ENCODE assay signal across 8 mouse cellular contexts in genomic region chr19:6418984-6419692, GRCm38 (mm10). TPM values are rescaled to one million over a fixed set of nuclear protein-coding genes. Genes with fewer than 3 reads are reported as not detected.
DNase-seq lines count a peak whose midpoint lies in the region; ATAC-seq and TF ChIP-seq lines count a peak whose summit lies in the region.

No protein-coding gene starts in this region.

- no peak overlapping the region for H3K27ac ChIP-seq in kidney, embryonic 16.5 days (ENCODE audit: low read length)
- H3K27ac ChIP-seq in kidney, adult 2 months (ENCODE audit: insufficient read depth, low read depth, low read length) = no peak overlapping the region
- no peak overlapping the region for H3K27ac ChIP-seq in embryonic facial prominence, embryonic 12.5 days
- peak overlapping the region; percentile 91 for H3K27ac ChIP-seq in forebrain, embryonic 16.5 days (ENCODE audit: low read length)
- 0 out of 2 replicates have a peak overlapping the region, but pooled peaks have one; percentile 8 for H3K27ac ChIP-seq in midbrain, embryonic 11.5 days (ENCODE audit: low read depth, low read length)

- no peak for DNase-seq in kidney, adult 2 months
- DNase-seq in midbrain, embryonic 11.5 days (ENCODE audit: low spot score, missing footprints) = peak; percentile 91
- no peak for DNase-seq in ovary, postnatal 36 days (ENCODE audit: low spot score)
- no peak for DNase-seq in layer of hippocampus, adult 9-10 months (ENCODE audit: low spot score)
- DNase-seq in ovary, postnatal 14 days (ENCODE audit: low spot score) = no peak

- peak overlapping the region; percentile 93 for H3K4me2 ChIP-seq in kidney, embryonic 16.5 days (replicated peaks; ENCODE audit: low read depth, low read length)
- H3K4me2 ChIP-seq in embryonic facial prominence, embryonic 12.5 days (replicated peaks) = peak overlapping the region; percentile 92
- H3K4me2 ChIP-seq in forebrain, embryonic 16.5 days (ENCODE audit: low read length) = peak overlapping the region; percentile 81
- H3K4me2 ChIP-seq in midbrain, embryonic 11.5 days = peak overlapping the region; percentile 84

- ATAC-seq in kidney, embryonic 16.5 days (ENCODE audit: low FRiP score, low TSS enrichment) = no peak
- ATAC-seq in embryonic facial prominence, embryonic 12.5 days (ENCODE audit: insufficient number of reproducible peaks, insufficient read depth, low FRiP score, low TSS enrichment) = no peak
- peak; percentile 18 for ATAC-seq in forebrain, embryonic 16.5 days
- peak; percentile 22 for ATAC-seq in midbrain, embryonic 11.5 days (ENCODE audit: low FRiP score)

- H3K9ac ChIP-seq in kidney, embryonic 16.5 days (replicated peaks; ENCODE audit: low read length) = no peak overlapping the region
- peak overlapping the region; percentile 52 for H3K9ac ChIP-seq in embryonic facial prominence, embryonic 12.5 days
- H3K9ac ChIP-seq in forebrain, embryonic 16.5 days (replicated peaks; ENCODE audit: low read depth, low read length) = peak overlapping the region; percentile 81
- peak overlapping the region; percentile 73 for H3K9ac ChIP-seq in midbrain, embryonic 11.5 days (ENCODE audit: low read length)

- peaks cover 25% of the 10 kb centered on the region for H3K4me1 ChIP-seq in kidney, embryonic 16.5 days (ENCODE audit: insufficient read depth, low read length)
- no peaks in the 10 kb centered on the region for H3K4me1 ChIP-seq in kidney, adult 2 months (ENCODE audit: control insufficient read depth, insufficient read depth, low read length)
- peaks cover 26% of the 10 kb centered on the region for H3K4me1 ChIP-seq in embryonic facial prominence, embryonic 12.5 days
- peaks cover 79% of the 10 kb centered on the region for H3K4me1 ChIP-seq in forebrain, embryonic 16.5 days (replicated peaks; ENCODE audit: control insufficient read depth, insufficient read depth, low read length)
- H3K4me1 ChIP-seq in midbrain, embryonic 11.5 days (ENCODE audit: control insufficient read depth, insufficient read depth, low read length) = peaks cover 47% of the 10 kb centered on the region

- H3K4me3 ChIP-seq in kidney, embryonic 16.5 days (ENCODE audit: low read length) = peak overlapping the region; percentile 54
- no peak overlapping the region for H3K4me3 ChIP-seq in kidney, adult 2 months (ENCODE audit: insufficient read depth, low read depth, low read length)
- peak overlapping the region; percentile 51 for H3K4me3 ChIP-seq in embryonic facial prominence, embryonic 12.5 days
- H3K4me3 ChIP-seq in forebrain, embryonic 16.5 days (replicated peaks; ENCODE audit: low read length) = peak overlapping the region; percentile 67
- H3K4me3 ChIP-seq in midbrain, embryonic 11.5 days (ENCODE audit: low read depth, low read length) = peak overlapping the region; percentile 51

- no peak for TF ChIP-seq POLR2A in kidney, adult 2 months (IDR thresholded peaks at IDR 0.05; ENCODE audit: low read depth, low read length)

- H3K9me3 ChIP-seq in kidney, embryonic 16.5 days (ENCODE audit: low read length) = no peaks in the 10 kb centered on the region
- no peaks in the 10 kb centered on the region for H3K9me3 ChIP-seq in embryonic facial prominence, embryonic 12.5 days
- no peaks in the 10 kb centered on the region for H3K9me3 ChIP-seq in forebrain, embryonic 16.5 days (ENCODE audit: control insufficient read depth, low read length)
- no peaks in the 10 kb centered on the region for H3K9me3 ChIP-seq in midbrain, embryonic 11.5 days (ENCODE audit: control insufficient read depth, low read length)

- TF ChIP-seq CTCF in kidney, adult 2 months (conservative IDR thresholded peaks at IDR 0.05; ENCODE audit: insufficient read depth, insufficient read length, low read depth, low read length) = no peak

- no peaks in the 10 kb centered on the region for H3K36me3 ChIP-seq in kidney, embryonic 16.5 days (ENCODE audit: insufficient read depth, low read length)
- H3K36me3 ChIP-seq in kidney, adult 2 months (ENCODE audit: control insufficient read depth, insufficient read depth, low read length) = no peaks in the 10 kb centered on the region
- no peaks in the 10 kb centered on the region for H3K36me3 ChIP-seq in embryonic facial prominence, embryonic 12.5 days
- H3K36me3 ChIP-seq in forebrain, embryonic 16.5 days (ENCODE audit: control insufficient read depth, insufficient read depth) = no peaks in the 10 kb centered on the region
- H3K36me3 ChIP-seq in midbrain, embryonic 11.5 days (ENCODE audit: control insufficient read depth, insufficient read depth, low read length) = no peaks in the 10 kb centered on the region

- peaks cover 37% of the 10 kb centered on the region for H3K27me3 ChIP-seq in kidney, embryonic 16.5 days (ENCODE audit: insufficient read depth, low read length)
- no peaks in the 10 kb centered on the region for H3K27me3 ChIP-seq in kidney, adult 2 months (replicated peaks; ENCODE audit: control insufficient read depth, insufficient read depth, low read length)
- H3K27me3 ChIP-seq in embryonic facial prominence, embryonic 12.5 days = peaks cover 62% of the 10 kb centered on the region
- H3K27me3 ChIP-seq in forebrain, embryonic 16.5 days (replicated peaks; ENCODE audit: control insufficient read depth, insufficient read depth, low read length) = no peaks in the 10 kb centered on the region
- H3K27me3 ChIP-seq in midbrain, embryonic 11.5 days (ENCODE audit: control insufficient read depth, insufficient read depth, low read length) = peaks cover 17% of the 10 kb centered on the region

- WGBS in kidney, embryonic 16.5 days = 10% methylated on average over 17 of the region's 23 CpGs
- WGBS in kidney, adult 2 months = 9% methylated on average over 22 of the region's 23 CpGs
- WGBS in embryonic facial prominence, embryonic 12.5 days = 8% methylated on average over 20 of the region's 23 CpGs
- 6% methylated on average over 20 of the region's 23 CpGs for WGBS in forebrain, embryonic 16.5 days
- 7% methylated on average over 22 of the region's 23 CpGs for WGBS in midbrain, embryonic 11.5 days

RNA-seq across cellular contexts. Expression of gene Nrxn2, which starts 0.6 kb away (rescaled TPM):
- polyA plus RNA-seq in kidney, embryonic 16.5 days (2015; fragmentation: Nextera tagmentation; extraction: Ambion mirVana) = 6.0 and 6.2 TPM in 2 replicates
- 5.9 and 6.4 TPM in 2 replicates for polyA plus RNA-seq in kidney, adult 2 months (2012; rRNA removed)
- 2.8 and 4.9 TPM in 2 replicates for polyA plus RNA-seq in embryonic facial prominence, embryonic 12.5 days (2016; fragmentation: Nextera tagmentation; extraction: Ambion mirVana)
- 28.1 and 28.5 TPM in 2 replicates for polyA plus RNA-seq in forebrain, embryonic 16.5 days (2015; fragmentation: Nextera tagmentation; extraction: Ambion mirVana)
- polyA plus RNA-seq in midbrain, embryonic 11.5 days (2014; fragmentation: Nextera tagmentation; extraction: Ambion mirVana) = 9.2 and 9.5 TPM in 2 replicates

RNA-seq across cellular contexts. Expression of gene Rasgrp2, which starts 20.0 kb away (rescaled TPM):
- polyA plus RNA-seq in kidney, embryonic 16.5 days (2015; fragmentation: Nextera tagmentation; extraction: Ambion mirVana) = 105 and 121 TPM in 2 replicates
- polyA plus RNA-seq in kidney, adult 2 months (2012; rRNA removed) = 76.8 and 90.0 TPM in 2 replicates
- 24.5 and 30.9 TPM in 2 replicates for polyA plus RNA-seq in embryonic facial prominence, embryonic 12.5 days (2016; fragmentation: Nextera tagmentation; extraction: Ambion mirVana)
- 48.8 and 60.8 TPM in 2 replicates for polyA plus RNA-seq in forebrain, embryonic 16.5 days (2015; fragmentation: Nextera tagmentation; extraction: Ambion mirVana)
- 14.1 and 16.8 TPM in 2 replicates for polyA plus RNA-seq in midbrain, embryonic 11.5 days (2014; fragmentation: Nextera tagmentation; extraction: Ambion mirVana)

RNA-seq across cellular contexts. Expression of gene Pygm, which starts 34.9 kb away (rescaled TPM):
- polyA plus RNA-seq in kidney, embryonic 16.5 days (2015; fragmentation: Nextera tagmentation; extraction: Ambion mirVana) = 36.2 and 38.3 TPM in 2 replicates
- polyA plus RNA-seq in kidney, adult 2 months (2012; rRNA removed) = 15.0 and 47.1 TPM in 2 replicates
- polyA plus RNA-seq in embryonic facial prominence, embryonic 12.5 days (2016; fragmentation: Nextera tagmentation; extraction: Ambion mirVana) = 3.5 and 6.0 TPM in 2 replicates
- 2.4 and 2.8 TPM in 2 replicates for polyA plus RNA-seq in forebrain, embryonic 16.5 days (2015; fragmentation: Nextera tagmentation; extraction: Ambion mirVana)
- polyA plus RNA-seq in midbrain, embryonic 11.5 days (2014; fragmentation: Nextera tagmentation; extraction: Ambion mirVana) = 0.81 and 1.8 TPM in 2 replicates

RNA-seq across cellular contexts. Expression of gene Sf1, which starts 55.6 kb away (rescaled TPM):
- 132 and 150 TPM in 2 replicates for polyA plus RNA-seq in kidney, embryonic 16.5 days (2015; fragmentation: Nextera tagmentation; extraction: Ambion mirVana)
- 71.3 and 76.3 TPM in 2 replicates for polyA plus RNA-seq in kidney, adult 2 months (2012; rRNA removed)
- 158 and 159 TPM in 2 replicates for polyA plus RNA-seq in embryonic facial prominence, embryonic 12.5 days (2016; fragmentation: Nextera tagmentation; extraction: Ambion mirVana)
- 122 and 127 TPM in 2 replicates for polyA plus RNA-seq in forebrain, embryonic 16.5 days (2015; fragmentation: Nextera tagmentation; extraction: Ambion mirVana)
- polyA plus RNA-seq in midbrain, embryonic 11.5 days (2014; fragmentation: Nextera tagmentation; extraction: Ambion mirVana) = 186 and 215 TPM in 2 replicates

Comparison
In these comparisons a context has a peak if more than half of its experiments do, and no peak if none do; other contexts are left out.
1. ATAC-seq: peak in forebrain, embryonic 16.5 days (single experiment) and midbrain, embryonic 11.5 days (single experiment); none in kidney, embryonic 16.5 days (single experiment) and embryonic facial prominence, embryonic 12.5 days (single experiment).
2. H3K27ac ChIP-seq: peak in forebrain, embryonic 16.5 days (single experiment) and midbrain, embryonic 11.5 days (single experiment); none in kidney, embryonic 16.5 days (single experiment), kidney, adult 2 months (single experiment) and embryonic facial prominence, embryonic 12.5 days (single experiment).
3. Peak in every context shown above with its lines, with median percentiles within 50 percentile points of each other: H3K4me2 ChIP-seq.